Mouse (Mus musculus) erythroblast, embryonic 14.5 days (primary cell): ENCODE data around the gene Prss12. TPM values are rescaled to one million over a fixed set of nuclear protein-coding genes. Genes with fewer than 3 reads are reported as not detected.

ENCODE experiments used
- H3K27me3 ChIP-seq: 2 replicates; pipeline ENCODE4 v1.6.1; 2012; ENCODE audit warnings: inconsistent platforms; ENCODE audit not compliant: control insufficient read depth
- H3K36me3 ChIP-seq: 2 replicates; pipeline ENCODE4 v1.6.1; 2012; ENCODE audit warnings: mild to moderate bottlenecking, inconsistent platforms; ENCODE audit not compliant: control insufficient read depth
- H3K4me1 ChIP-seq: 2 replicates; pipeline ENCODE4 v1.6.1; 2012; ENCODE audit warnings: inconsistent platforms; ENCODE audit not compliant: control insufficient read depth
- H3K4me3 ChIP-seq: replicated peaks from 2 replicates; pipeline ENCODE3; 2012; ENCODE audit warnings: moderate library complexity, mild to moderate bottlenecking, inconsistent platforms
- H3K9me3 ChIP-seq: 2 replicates; pipeline ENCODE4 v1.6.1; 2012; ENCODE audit warnings: low read length, inconsistent platforms, mixed read lengths; ENCODE audit not compliant: control insufficient read depth
- GATA1 ChIP-seq: IDR thresholded peaks from 2 replicates; pipeline ENCODE4 v1.6.1; 2012; ENCODE audit warnings: low read length, inconsistent platforms, mixed read lengths
- TAL1 ChIP-seq: IDR thresholded peaks from 3 replicates; pipeline ENCODE4 v1.6.1; 2012; ENCODE audit warnings: low read length, inconsistent platforms, mixed read lengths
- polyA plus RNA-seq: library from polyadenylated mRNA; stranded (reverse); fragments of >175 nt; gene quantifications from 2 replicates; pipeline ENCODE4 v1.2.3, GENCODE M21; 2012

Gene Prss12
- polyA plus RNA-seq, 1 experiment, result not detected

DNA sequence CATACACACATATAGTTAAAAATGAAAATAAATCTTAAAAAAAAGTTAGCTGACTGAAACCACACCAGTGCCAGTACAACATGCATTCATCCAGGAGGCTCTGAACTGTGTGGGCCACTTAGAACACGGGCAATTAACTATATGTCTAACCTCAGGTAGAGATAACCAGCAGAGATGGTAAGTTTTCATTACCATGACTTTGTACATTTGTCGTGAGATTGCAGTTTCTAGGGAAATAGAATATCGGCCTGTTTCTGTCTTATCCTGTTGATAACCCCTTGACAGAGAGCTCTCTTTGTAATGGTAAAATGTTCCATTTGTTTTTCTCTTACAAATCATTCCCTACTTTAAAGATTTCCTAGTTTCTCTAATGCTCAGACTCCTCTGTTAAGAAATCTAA lies 103.8 kb downstream of the Prss12 start:
- H3K4me3 ChIP-seq, result no peak overlapping the region
- TF ChIP-seq TAL1 (no peak), GATA1 (no peak)
- H3K27me3 ChIP-seq, result no peaks in the 10 kb centered on the region
- no peaks in the 10 kb centered on the region for H3K9me3 ChIP-seq
- H3K36me3 ChIP-seq, result no peaks in the 10 kb centered on the region
- peaks cover 6% of the 10 kb centered on the region for H3K4me1 ChIP-seq

DNA sequence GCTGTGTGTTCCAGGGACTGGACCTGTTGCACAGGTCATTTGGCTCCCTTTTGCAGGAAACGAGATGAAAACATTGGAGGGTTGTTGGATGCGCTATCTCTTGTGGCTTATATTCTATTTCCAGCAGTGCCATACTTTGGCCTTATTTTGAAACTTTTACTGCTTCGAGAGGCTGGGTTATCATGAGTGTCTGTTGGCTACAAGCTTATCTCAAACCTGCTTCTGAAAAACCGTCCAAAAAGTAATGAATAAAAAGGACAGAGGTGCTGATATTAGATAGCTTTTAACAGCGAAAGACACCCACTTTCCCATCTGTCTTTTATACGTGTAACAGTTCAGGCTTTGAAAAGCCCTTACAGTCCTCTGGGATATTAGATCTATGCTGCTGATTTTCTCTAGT lies 107.2 kb downstream of the Prss12 start:
- Histone ChIP-seq H3K9me3 (no peaks in the 10 kb centered on the region), H3K4me1 (peaks cover 7% of the 10 kb centered on the region), H3K27me3 (no peaks in the 10 kb centered on the region), H3K4me3 (no peak overlapping the region), H3K36me3 (no peaks in the 10 kb centered on the region)
- TF ChIP-seq GATA1 (no peak), TAL1 (no peak)

DNA sequence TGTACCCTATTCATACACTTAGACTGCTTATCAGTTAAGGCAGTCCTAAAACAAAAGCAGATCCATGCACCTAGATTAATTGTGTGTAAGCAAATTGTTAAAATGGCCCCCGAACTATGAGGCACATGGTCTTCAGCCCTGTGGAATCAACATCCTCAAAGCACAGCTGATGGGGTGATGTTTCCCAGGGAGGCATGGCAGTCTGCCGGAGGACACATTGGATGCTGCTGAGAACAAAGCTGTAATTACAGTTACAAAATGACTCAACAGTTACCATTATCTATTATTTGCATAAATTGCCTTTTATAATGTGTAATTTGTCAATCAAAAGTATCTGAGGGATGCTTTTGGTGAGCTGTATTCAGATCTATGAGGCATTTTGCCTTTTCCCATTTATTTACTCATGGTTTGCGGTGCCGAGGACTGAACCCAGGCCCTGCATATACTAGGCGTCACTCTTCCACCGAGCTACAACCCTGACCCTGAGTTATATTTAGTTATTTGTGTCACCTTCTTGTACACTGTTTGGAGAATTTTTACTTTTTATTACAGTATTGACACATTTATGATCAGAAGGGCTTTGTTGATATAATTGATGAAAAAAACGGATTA lies 108.6 kb downstream of the Prss12 start:
- Histone ChIP-seq H3K27me3 (no peaks in the 10 kb centered on the region), H3K4me1 (peaks cover 7% of the 10 kb centered on the region), H3K36me3 (no peaks in the 10 kb centered on the region), H3K9me3 (no peaks in the 10 kb centered on the region), H3K4me3 (no peak overlapping the region)
- TF ChIP-seq TAL1 (no peak), GATA1 (no peak)

Other genes with a start within 250 kb of the Prss12 start
- not detected in 2 replicates for gene Synpo2, start 210.8 kb upstream of the Prss12 start, polyA plus RNA-seq
- 0.06 and 0.08 TPM in 2 replicates for gene Sec24d, start 179.5 kb upstream of the Prss12 start, polyA plus RNA-seq
- gene Mettl14, start 60.8 kb upstream of the Prss12 start, polyA plus RNA-seq, result 0.41 and 0.86 TPM in 2 replicates
- gene Ndst3, start 243.9 kb downstream of the Prss12 start, polyA plus RNA-seq, result not detected in 2 replicates